Mouse (Mus musculus): ENCODE results near the gene Arhgap21. TPM values are rescaled to one million over a fixed set of nuclear protein-coding genes. Genes with fewer than 3 reads are reported as not detected.

The Arhgap21 gene
- polyA plus RNA-seq, 1 experiment from 2014 or later = 56.9 TPM

GRCm38 (mm10) chr2:20991508-20991907 is 22.8 kb upstream of the Arhgap21 start:
- H3K27ac ChIP-seq (ENCODE audit: low read depth, low read length) = no peak overlapping the region
- no peaks in the 10 kb centered on the region for H3K27me3 ChIP-seq (ENCODE audit: control insufficient read depth, insufficient read depth, low read length)
- ATAC-seq (ENCODE audit: low FRiP score) = no peak
- H3K4me1 ChIP-seq (ENCODE audit: control insufficient read depth, insufficient read depth, low read length) = no peaks in the 10 kb centered on the region
- H3K9me3 ChIP-seq (ENCODE audit: control insufficient read depth, low read length) = peaks cover 2% of the 10 kb centered on the region; the same call in 1 of the 2 replicates
- DNase-seq (ENCODE audit: low spot score, missing footprints) = no peak
- no peak overlapping the region for H3K4me3 ChIP-seq (ENCODE audit: low read depth, low read length)
- no peaks in the 10 kb centered on the region for H3K36me3 ChIP-seq (ENCODE audit: control insufficient read depth, insufficient read depth, low read length)
- 83% methylated on average over 2 of the region's 2 CpGs for WGBS
- no peak overlapping the region for H3K9ac ChIP-seq (ENCODE audit: low read length)
- H3K4me2 ChIP-seq = no peak overlapping the region

DNA sequence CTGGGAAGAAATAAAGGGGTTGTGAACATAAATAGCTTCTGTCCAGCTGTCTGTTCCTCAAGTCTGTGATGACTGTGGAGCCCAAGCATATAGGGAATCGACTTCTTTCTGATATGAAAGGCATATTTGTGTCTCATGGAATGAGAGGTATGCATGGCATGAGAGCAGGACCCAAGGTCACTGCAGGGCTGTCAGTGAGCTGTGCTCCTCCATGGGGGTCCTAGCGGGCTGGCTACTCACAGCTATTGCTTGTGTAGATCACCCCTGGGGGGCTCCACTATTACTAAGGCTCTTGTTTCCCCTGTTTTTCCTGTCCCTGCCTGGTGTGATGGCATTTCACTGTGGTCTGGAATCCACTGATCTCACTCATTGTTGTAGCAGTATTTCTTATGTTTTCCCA is 22.2 kb upstream of the Arhgap21 start:
- DNase-seq (ENCODE audit: low spot score, missing footprints) (no peak), ATAC-seq (ENCODE audit: low FRiP score) (no peak)
- Histone ChIP-seq H3K9me3 (ENCODE audit: control insufficient read depth, low read length) (peaks cover 2% of the 10 kb centered on the region; the same call in 1 of the 2 replicates), H3K27ac (ENCODE audit: low read depth, low read length) (no peak overlapping the region), H3K27me3 (ENCODE audit: control insufficient read depth, insufficient read depth, low read length) (no peaks in the 10 kb centered on the region), H3K36me3 (ENCODE audit: control insufficient read depth, insufficient read depth, low read length) (no peaks in the 10 kb centered on the region), H3K9ac (ENCODE audit: low read length) (no peak overlapping the region), H3K4me2 (no peak overlapping the region), H3K4me3 (ENCODE audit: low read depth, low read length) (no peak overlapping the region), H3K4me1 (ENCODE audit: control insufficient read depth, insufficient read depth, low read length) (no peaks in the 10 kb centered on the region)
- 68% methylated on average over 2 of the region's 2 CpGs for WGBS

GRCm38 (mm10) chr2:20990056-20990455 is 21.4 kb upstream of the Arhgap21 start:
- Histone ChIP-seq H3K4me3 (ENCODE audit: low read depth, low read length) (no peak overlapping the region), H3K9me3 (ENCODE audit: control insufficient read depth, low read length) (peaks cover 2% of the 10 kb centered on the region; the same call in 1 of the 2 replicates), H3K27ac (ENCODE audit: low read depth, low read length) (no peak overlapping the region), H3K4me2 (no peak overlapping the region), H3K9ac (ENCODE audit: low read length) (no peak overlapping the region), H3K4me1 (ENCODE audit: control insufficient read depth, insufficient read depth, low read length) (no peaks in the 10 kb centered on the region), H3K36me3 (ENCODE audit: control insufficient read depth, insufficient read depth, low read length) (no peaks in the 10 kb centered on the region), H3K27me3 (ENCODE audit: control insufficient read depth, insufficient read depth, low read length) (no peaks in the 10 kb centered on the region)
- ATAC-seq (ENCODE audit: low FRiP score) (no peak), DNase-seq (ENCODE audit: low spot score, missing footprints) (no peak)
- 92% methylated on average over 3 of the region's 3 CpGs for WGBS

DNA sequence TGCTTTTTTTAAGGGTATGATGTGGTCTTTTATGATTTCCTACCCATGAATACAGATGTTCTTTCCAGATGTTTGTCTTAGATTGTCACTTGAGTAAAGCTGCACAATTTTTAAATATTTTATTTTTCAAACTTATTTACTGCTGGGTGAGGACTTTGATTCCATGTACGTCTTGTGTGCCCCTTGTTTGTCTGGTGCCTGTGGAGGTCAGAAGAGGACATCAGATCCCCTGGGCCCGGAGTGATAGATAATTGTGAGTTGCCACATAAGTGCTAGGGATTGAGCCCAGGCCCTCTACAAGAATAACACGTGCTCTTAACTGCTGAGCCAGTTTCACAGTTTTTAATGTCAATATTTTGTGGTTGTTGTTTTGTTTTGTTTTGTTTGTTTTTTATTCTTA is 19.1 kb upstream of the Arhgap21 start:
- Histone ChIP-seq H3K4me2 (no peak overlapping the region), H3K27ac (ENCODE audit: low read depth, low read length) (no peak overlapping the region), H3K4me1 (ENCODE audit: control insufficient read depth, insufficient read depth, low read length) (no peaks in the 10 kb centered on the region), H3K4me3 (ENCODE audit: low read depth, low read length) (no peak overlapping the region), H3K27me3 (ENCODE audit: control insufficient read depth, insufficient read depth, low read length) (no peaks in the 10 kb centered on the region), H3K36me3 (ENCODE audit: control insufficient read depth, insufficient read depth, low read length) (no peaks in the 10 kb centered on the region), H3K9ac (ENCODE audit: low read length) (no peak overlapping the region), H3K9me3 (ENCODE audit: control insufficient read depth, low read length) (peaks cover 2% of the 10 kb centered on the region; the same call in 1 of the 2 replicates)
- DNase-seq (ENCODE audit: low spot score, missing footprints) (no peak), ATAC-seq (ENCODE audit: low FRiP score) (no peak)
- WGBS = 69% methylated on average over 3 of the region's 3 CpGs

GRCm38 (mm10) chr2:20978726-20979125 is 10.0 kb upstream of the Arhgap21 start:
- no peak overlapping the region for H3K27ac ChIP-seq (ENCODE audit: low read depth, low read length)
- no peak overlapping the region for H3K4me3 ChIP-seq (ENCODE audit: low read depth, low read length)
- no peaks in the 10 kb centered on the region for H3K27me3 ChIP-seq (ENCODE audit: control insufficient read depth, insufficient read depth, low read length)
- DNase-seq (ENCODE audit: low spot score, missing footprints) = no peak
- no peaks in the 10 kb centered on the region for H3K4me1 ChIP-seq (ENCODE audit: control insufficient read depth, insufficient read depth, low read length)
- H3K9me3 ChIP-seq (ENCODE audit: control insufficient read depth, low read length) = no peaks in the 10 kb centered on the region
- H3K9ac ChIP-seq (ENCODE audit: low read length) = no peak overlapping the region
- no peaks in the 10 kb centered on the region for H3K36me3 ChIP-seq (ENCODE audit: control insufficient read depth, insufficient read depth, low read length)
- no peak for ATAC-seq (ENCODE audit: low FRiP score)
- 69% methylated on average over 8 of the region's 8 CpGs for WGBS
- no peak overlapping the region for H3K4me2 ChIP-seq

GRCm38 (mm10) chr2:20977051-20977450 is 8.4 kb upstream of the Arhgap21 start:
- Histone ChIP-seq H3K27me3 (ENCODE audit: control insufficient read depth, insufficient read depth, low read length) (no peaks in the 10 kb centered on the region), H3K9ac (ENCODE audit: low read length) (no peak overlapping the region), H3K4me3 (ENCODE audit: low read depth, low read length) (no peak overlapping the region), H3K36me3 (ENCODE audit: control insufficient read depth, insufficient read depth, low read length) (no peaks in the 10 kb centered on the region), H3K4me2 (no peak overlapping the region), H3K27ac (ENCODE audit: low read depth, low read length) (no peak overlapping the region), H3K4me1 (ENCODE audit: control insufficient read depth, insufficient read depth, low read length) (no peaks in the 10 kb centered on the region), H3K9me3 (ENCODE audit: control insufficient read depth, low read length) (no peaks in the 10 kb centered on the region)
- DNase-seq (ENCODE audit: low spot score, missing footprints) = no peak
- no peak for ATAC-seq (ENCODE audit: low FRiP score)

GRCm38 (mm10) chr2:20973513-20973912 is 4.8 kb upstream of the Arhgap21 start:
- Histone ChIP-seq H3K4me3 (ENCODE audit: low read depth, low read length) (no peak overlapping the region), H3K9ac (ENCODE audit: low read length) (no peak overlapping the region), H3K4me2 (no peak overlapping the region), H3K36me3 (ENCODE audit: control insufficient read depth, insufficient read depth, low read length) (no peaks in the 10 kb centered on the region), H3K27ac (ENCODE audit: low read depth, low read length) (no peak overlapping the region), H3K9me3 (ENCODE audit: control insufficient read depth, low read length) (no peaks in the 10 kb centered on the region), H3K4me1 (ENCODE audit: control insufficient read depth, insufficient read depth, low read length) (peaks cover 7% of the 10 kb centered on the region; the same call in 1 of the 2 replicates), H3K27me3 (ENCODE audit: control insufficient read depth, insufficient read depth, low read length) (no peaks in the 10 kb centered on the region)
- DNase-seq (ENCODE audit: low spot score, missing footprints) (no peak), ATAC-seq (ENCODE audit: low FRiP score) (no peak)
- WGBS = 89% methylated on average over 3 of the region's 3 CpGs

DNA sequence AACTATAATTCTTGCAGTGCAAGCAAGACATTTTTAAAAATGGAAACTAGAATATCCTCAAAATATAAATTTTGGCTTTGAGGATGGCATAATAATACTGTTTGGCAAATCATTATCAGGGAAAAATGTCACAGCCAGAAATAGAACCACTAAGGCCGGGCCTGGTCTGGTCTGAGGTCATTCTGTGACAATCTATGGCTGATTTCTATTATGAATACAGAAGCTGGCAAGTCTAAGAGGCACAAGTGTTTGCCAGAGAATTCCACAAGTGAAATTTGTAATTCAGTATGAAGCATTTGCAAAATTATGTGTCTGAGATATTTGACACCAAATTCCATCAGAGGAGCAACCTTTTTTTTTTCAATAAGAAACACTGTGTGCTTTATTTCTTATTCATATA is 3.5 kb upstream of the Arhgap21 start:
- H3K36me3 ChIP-seq (ENCODE audit: control insufficient read depth, insufficient read depth, low read length) = no peaks in the 10 kb centered on the region
- H3K4me2 ChIP-seq = no peak overlapping the region
- H3K9me3 ChIP-seq (ENCODE audit: control insufficient read depth, low read length) = no peaks in the 10 kb centered on the region
- 76% methylated on average over 1 of the region's 1 CpGs for WGBS
- ATAC-seq (ENCODE audit: low FRiP score) (no peak), DNase-seq (ENCODE audit: low spot score, missing footprints) (no peak)
- no peak overlapping the region for H3K27ac ChIP-seq (ENCODE audit: low read depth, low read length)
- no peak overlapping the region for H3K4me3 ChIP-seq (ENCODE audit: low read depth, low read length)
- no peak overlapping the region for H3K9ac ChIP-seq (ENCODE audit: low read length)
- no peaks in the 10 kb centered on the region for H3K27me3 ChIP-seq (ENCODE audit: control insufficient read depth, insufficient read depth, low read length)
- H3K4me1 ChIP-seq (ENCODE audit: control insufficient read depth, insufficient read depth, low read length) = peaks cover 7% of the 10 kb centered on the region; the same call in 1 of the 2 replicates

DNA sequence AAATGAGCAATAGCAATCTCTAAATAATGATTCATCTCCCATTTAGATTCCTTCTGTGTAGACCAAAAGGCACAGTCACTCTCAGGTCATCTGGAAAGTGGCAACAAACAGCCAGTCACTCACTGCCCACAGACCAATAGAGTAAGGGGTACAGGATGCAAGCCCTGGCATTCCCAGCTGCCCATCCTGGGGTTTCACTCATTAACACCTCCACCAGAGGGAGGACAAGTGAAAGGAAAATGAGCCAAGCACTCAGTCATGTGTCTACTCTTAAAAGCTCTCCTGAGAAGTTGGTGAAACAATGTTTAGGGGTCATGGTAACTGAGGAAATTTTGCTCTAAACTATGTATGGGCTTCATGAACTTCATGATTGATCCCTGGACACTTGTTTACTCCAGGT is 2.9 kb upstream of the Arhgap21 start:
- H3K27ac ChIP-seq (ENCODE audit: low read depth, low read length) = no peak overlapping the region
- H3K4me2 ChIP-seq = no peak overlapping the region
- no peak overlapping the region for H3K9ac ChIP-seq (ENCODE audit: low read length)
- ATAC-seq (ENCODE audit: low FRiP score) (no peak), DNase-seq (ENCODE audit: low spot score, missing footprints) (no peak)
- no peak overlapping the region for H3K4me3 ChIP-seq (ENCODE audit: low read depth, low read length)
- no peaks in the 10 kb centered on the region for H3K36me3 ChIP-seq (ENCODE audit: control insufficient read depth, insufficient read depth, low read length)
- no peaks in the 10 kb centered on the region for H3K9me3 ChIP-seq (ENCODE audit: control insufficient read depth, low read length)
- peaks cover 7% of the 10 kb centered on the region; the same call in 1 of the 2 replicates for H3K4me1 ChIP-seq (ENCODE audit: control insufficient read depth, insufficient read depth, low read length)
- H3K27me3 ChIP-seq (ENCODE audit: control insufficient read depth, insufficient read depth, low read length) = no peaks in the 10 kb centered on the region
